Mouse (Mus musculus): ENCODE measurements around the gene Gm10295.

DNA sequence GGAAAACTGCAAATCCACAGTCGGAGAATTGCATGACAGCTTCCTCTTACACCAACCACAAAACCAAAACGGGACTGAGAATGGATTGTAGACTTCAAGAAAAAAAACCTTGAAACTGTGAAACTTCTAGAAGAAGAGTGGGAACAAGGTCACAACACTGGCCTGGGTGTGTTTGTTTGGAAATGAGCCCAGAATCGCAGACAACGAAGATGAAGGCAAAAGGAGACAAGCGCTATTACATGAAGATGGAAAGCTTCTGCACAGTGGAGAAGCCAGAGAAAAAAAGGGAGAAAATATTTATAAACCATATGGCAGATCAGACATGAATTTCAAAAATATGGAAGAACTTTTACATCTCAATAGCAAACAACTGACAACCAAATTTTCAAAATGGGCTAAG lies 4.3 kb upstream of the Gm10295 start:
- TF ChIP-seq ZC3H11A (IDR thresholded peaks at IDR 0.05; ENCODE audit: borderline replicate concordance, low read depth, low read length), result no peak
- no peak for TF ChIP-seq CHD2 (IDR thresholded peaks at IDR 0.05; ENCODE audit: low read depth, low read length)
- no peak for TF ChIP-seq MAFK (IDR thresholded peaks at IDR 0.05; ENCODE audit: insufficient read depth, low read depth, low read length)
- no peak for TF ChIP-seq ZNF384 (IDR thresholded peaks at IDR 0.05; ENCODE audit: low read depth, low read length)

All from ES-E14 (cell line).